Mouse (Mus musculus) heart, postnatal 36 days (tissue): Measurements from ENCODE around the gene Homez. TPM values are rescaled to one million over a fixed set of nuclear protein-coding genes. Genes with fewer than 3 reads are reported as not detected.
A peak's percentile ranks its signal among the peaks of the same experiment; 100 is the strongest.

ENCODE experiments used
- DNase-seq, 2 experiments: peaks; one replicate each; pipeline ENCODE4 v3.0.0; 2021 to 2022
- intact Hi-C: fragments of 180-260 bp; cut with DNase I; formaldehyde crosslinking; loops from one replicate; pipeline ENCODE4 v1.15.1; 2025
- total RNA-seq, 2 experiments: library from RNA; stranded (reverse); gene quantifications; 2 replicates each; pipeline ENCODE4 v1.2.3; 2021

Homez gene
- total RNA-seq, 2 experiments from 2014 or later: 5.2 to 8.8 TPM

DNA sequence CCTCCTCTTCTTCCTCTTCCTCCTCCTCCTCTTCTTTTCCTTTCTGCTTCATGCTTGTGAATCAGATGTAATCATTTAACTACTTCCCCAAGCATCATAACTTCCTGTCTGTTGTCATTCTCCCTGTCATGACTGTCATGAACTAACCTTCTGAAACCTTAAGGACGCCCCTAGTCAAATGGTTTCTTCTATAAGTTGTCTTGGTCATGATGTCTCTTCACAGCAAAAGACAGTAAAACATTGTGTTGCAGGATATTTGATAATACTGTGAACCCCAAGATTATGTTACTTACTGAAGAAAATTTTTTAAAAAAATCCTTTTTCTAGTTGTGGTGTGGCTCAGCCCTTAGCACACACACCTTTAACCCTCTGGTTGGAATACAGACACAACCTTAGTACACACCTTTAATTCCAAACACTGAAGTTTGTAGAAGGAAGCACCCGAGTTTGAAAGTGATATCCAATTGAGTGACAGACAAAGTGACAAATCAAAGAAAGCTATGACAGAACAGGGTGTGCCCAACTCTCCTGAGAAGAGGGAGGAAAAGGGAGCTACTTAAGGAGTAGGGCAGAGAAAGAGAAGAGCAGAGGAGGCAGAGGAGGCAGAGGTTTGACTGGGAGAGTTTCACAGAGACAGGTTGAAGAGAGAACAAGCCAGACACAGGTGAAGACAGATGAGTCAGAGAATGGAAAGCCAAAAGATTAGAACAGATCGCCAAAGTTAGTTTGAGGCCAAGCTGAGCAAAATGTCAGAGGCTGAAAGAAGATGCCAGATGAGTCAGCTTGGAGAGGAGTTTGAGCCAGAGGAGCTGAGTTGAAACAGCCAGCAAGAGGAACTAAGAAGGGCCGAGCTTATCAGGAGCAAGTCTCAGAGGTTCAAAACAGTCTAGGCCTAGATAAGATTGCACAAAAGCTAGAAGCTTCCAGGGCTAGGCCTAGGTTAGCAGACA, 61.8 kb downstream of the Homez start:
- intact Hi-C loops: no loop called here
- peak; percentile 11 to 15 for DNase-seq

GRCm38 (mm10) chr14:54806124-54806523, 64.6 kb downstream of the Homez start:
- no peak for DNase-seq
- intact Hi-C loops: no loop called here

Other genes with a start within 250 kb of the Homez start
- not detected for gene Psmb11, start 249.5 kb downstream of the Homez start, total RNA-seq
- gene Gm17606, start 230.0 kb downstream of the Homez start, total RNA-seq: not detected
- gene Cdh24, start 229.6 kb downstream of the Homez start, total RNA-seq: under 1 TPM; 0.27 to 0.44 TPM
- gene 1700123O20Rik, start 184.7 kb downstream of the Homez start, total RNA-seq: 10 to 100 TPM; 14.5 to 16.1 TPM
- gene Acin1, start 184.0 kb downstream of the Homez start, total RNA-seq: 10 to 100 TPM; 72.2 to 80.2 TPM
- gene Gm29776, start 172.1 kb downstream of the Homez start, total RNA-seq: not detected
- gene Cebpe, start 158.8 kb downstream of the Homez start, total RNA-seq: not detected
- 1 to 10 TPM; 2.6 to 3.1 TPM for gene Slc7a8, start 89.0 kb downstream of the Homez start, total RNA-seq
- gene Rnf212b, start 56.8 kb downstream of the Homez start, total RNA-seq: not detected
- gene Ppp1r3e, start 6.6 kb upstream of the Homez start, total RNA-seq: 1 to 10 TPM; 2.6 to 2.9 TPM
- gene Bcl2l2, start 12.4 kb upstream of the Homez start, total RNA-seq: 10 to 100 TPM; 42.1 to 43.4 TPM
- 1 to 10 TPM; 3.5 to 6.6 TPM for gene Gm20521, start 12.5 kb upstream of the Homez start, total RNA-seq
- gene Pabpn1, start 21.5 kb upstream of the Homez start, total RNA-seq: 10 to 100 TPM; 45.8 to 51.0 TPM
- 1 to 10 TPM; 2.0 to 2.7 TPM for gene Slc22a17, start 42.2 kb upstream of the Homez start, total RNA-seq
- gene Efs, start 55.2 kb upstream of the Homez start, total RNA-seq: 1 to 10 TPM; 2.5 to 2.8 TPM
- not detected for gene Il25, start 61.7 kb upstream of the Homez start, total RNA-seq
- gene Cmtm5, start 65.3 kb upstream of the Homez start, total RNA-seq: under 1 TPM in 1 of 2 experiments, not detected in 1; 0.46 TPM
- over 10,000 TPM; 23,066 to 24,862 TPM for gene Myh6, start 96.0 kb upstream of the Homez start, total RNA-seq
- not detected for gene Gm17428, start 106.0 kb upstream of the Homez start, total RNA-seq
- gene Myh7, start 123.7 kb upstream of the Homez start, total RNA-seq: 1,000 to 10,000 TPM; 2,242 to 2,437 TPM
- 10 to 100 TPM; 25.6 to 29.3 TPM for gene Ngdn, start 144.5 kb upstream of the Homez start, total RNA-seq
- 1 to 10 TPM; 3.4 to 3.9 TPM for gene Zfhx2, start 221.4 kb upstream of the Homez start, total RNA-seq
- gene Thtpa, start 223.8 kb upstream of the Homez start, total RNA-seq: 10 to 100 TPM; 12.6 to 13.0 TPM
- gene Ap1g2, start 235.6 kb upstream of the Homez start, total RNA-seq: 1 to 10 TPM; 3.9 to 6.2 TPM
- under 1 TPM; 0.14 TPM for gene Jph4, start 246.0 kb upstream of the Homez start, total RNA-seq